Mouse (Mus musculus) adrenal gland, postnatal 14 days (tissue): ENCODE measurements at regions not wholly inside any gene's neighbourhood (a gene's known extent, or its start where the extent isn't known, plus 50 kb on each side); places are given as distances from the start of the nearest gene placed in this dataset.
A peak's percentile ranks its signal among the peaks of the same experiment; 100 is the strongest.

Source experiments
- DNase-seq: peaks from one replicate; pipeline ENCODE4 v3.0.0; 2021; ENCODE audit warnings: mixed read lengths

DNA sequence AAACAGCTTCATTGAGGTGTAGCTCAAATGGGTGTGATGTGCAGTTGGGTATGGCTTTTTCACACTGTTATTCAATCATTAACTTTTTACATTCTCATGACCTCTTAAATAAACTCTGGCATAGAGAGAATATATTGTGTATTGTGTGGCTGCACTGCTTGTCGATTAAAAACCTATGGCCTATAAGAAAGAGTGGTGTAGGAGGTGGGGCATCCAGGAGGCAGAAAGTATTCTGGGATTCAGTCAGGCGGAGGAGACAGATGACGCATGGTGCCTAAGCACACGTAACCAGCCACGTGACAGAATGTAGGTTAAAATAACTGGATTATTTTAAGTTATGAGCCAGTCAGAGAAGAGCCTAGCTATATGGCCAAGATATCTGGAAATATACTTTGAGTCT, 78.2 kb upstream of the Slc16a7 start:
- DNase-seq: no peak

- DNase-seq: no peak
Observed at GRCm38 (mm10) chr10:125488350-125488749, 99.1 kb upstream of the Slc16a7 start.

- peak; percentile 14 for DNase-seq
Observed at GRCm38 (mm10) chr10:125490395-125490794, 101.1 kb upstream of the Slc16a7 start.

DNA sequence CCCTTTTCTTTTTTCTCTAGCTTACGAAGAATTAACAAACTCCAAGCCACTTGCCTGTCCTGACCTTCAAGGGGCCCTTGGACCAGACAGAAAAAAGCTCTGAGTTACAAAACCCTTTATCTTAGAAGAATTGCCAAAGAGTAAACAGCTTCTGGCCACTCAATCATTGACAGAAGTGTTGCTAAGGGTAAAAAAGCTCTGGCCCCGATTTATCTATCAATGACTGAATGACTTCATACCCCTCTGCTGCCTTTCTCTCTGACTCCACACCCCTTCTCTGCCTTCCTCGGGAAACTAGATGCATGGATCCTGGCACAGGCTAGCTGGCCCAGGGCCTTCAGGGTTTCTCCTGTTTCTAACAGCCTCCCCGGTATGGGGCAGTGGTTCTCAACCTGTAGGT, 105.2 kb upstream of the Slc16a7 start:
- DNase-seq: no peak

GRCm38 (mm10) chr10:125498347-125498746, 109.1 kb upstream of the Slc16a7 start:
- no peak for DNase-seq

DNA sequence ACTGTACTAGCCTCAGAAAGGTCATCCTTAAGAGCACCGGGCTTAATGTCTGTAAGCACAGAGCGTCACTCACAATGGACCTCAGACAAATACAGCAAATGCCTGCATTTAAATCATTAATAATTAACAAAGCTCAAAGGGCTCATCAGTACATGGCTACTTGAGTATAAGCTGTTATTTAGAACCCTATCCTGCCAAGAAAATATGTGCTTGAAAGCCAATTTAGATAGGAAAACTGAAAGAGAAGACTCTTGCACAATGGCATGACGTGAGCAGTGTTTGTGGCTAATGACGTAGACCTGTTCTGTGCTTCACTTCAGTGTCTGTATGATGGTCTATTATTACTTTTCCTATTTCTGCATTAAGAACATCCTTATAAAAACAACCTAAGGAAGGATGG, 111.1 kb upstream of the Slc16a7 start:
- no peak for DNase-seq

DNA sequence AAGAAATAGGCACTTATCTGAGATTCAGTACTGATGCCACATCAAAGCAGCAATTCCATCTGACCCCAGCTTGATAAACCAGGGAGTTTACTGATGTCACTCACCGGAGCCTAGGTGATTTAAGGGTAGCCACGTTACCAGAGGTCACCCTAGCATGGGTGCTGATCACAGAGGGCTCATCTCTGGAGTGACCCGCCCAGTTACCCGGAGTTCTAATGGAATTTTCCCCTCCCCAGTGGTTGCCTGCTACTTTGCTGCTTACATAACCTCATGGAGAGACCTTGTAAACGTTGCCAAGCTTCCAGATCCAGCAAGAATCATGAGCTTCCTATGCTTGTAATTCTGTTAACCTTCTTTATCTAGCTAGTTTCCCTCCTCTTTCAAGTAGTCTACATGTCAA, 125.8 kb upstream of the Slc16a7 start:
- DNase-seq: peak; percentile 44

GRCm38 (mm10) chr10:125530876-125531275, 141.6 kb upstream of the Slc16a7 start:
- no peak for DNase-seq

DNA sequence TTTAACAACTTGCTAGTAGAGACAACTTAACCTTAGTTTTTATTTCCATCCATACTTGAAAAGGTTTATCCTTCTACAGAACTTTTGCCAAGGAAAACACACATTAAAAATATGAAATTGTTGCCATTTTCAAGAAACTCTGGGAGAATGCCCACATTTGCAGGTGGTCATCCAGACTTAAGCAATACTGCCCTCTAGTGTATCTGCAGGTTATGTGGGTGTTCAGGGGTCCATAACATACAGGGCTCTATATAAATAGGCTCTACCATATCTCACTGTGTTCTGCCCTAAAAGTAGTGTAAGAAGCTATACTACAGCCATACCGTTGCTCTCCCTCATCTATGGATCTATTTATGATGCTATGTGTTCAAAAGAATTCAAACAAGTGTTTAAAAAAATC, 149.1 kb upstream of the Slc16a7 start:
- peak; percentile 47 for DNase-seq

- no peak for DNase-seq
Observed at GRCm38 (mm10) chr10:125586489-125587147, 197.4 kb upstream of the Slc16a7 start.

DNA sequence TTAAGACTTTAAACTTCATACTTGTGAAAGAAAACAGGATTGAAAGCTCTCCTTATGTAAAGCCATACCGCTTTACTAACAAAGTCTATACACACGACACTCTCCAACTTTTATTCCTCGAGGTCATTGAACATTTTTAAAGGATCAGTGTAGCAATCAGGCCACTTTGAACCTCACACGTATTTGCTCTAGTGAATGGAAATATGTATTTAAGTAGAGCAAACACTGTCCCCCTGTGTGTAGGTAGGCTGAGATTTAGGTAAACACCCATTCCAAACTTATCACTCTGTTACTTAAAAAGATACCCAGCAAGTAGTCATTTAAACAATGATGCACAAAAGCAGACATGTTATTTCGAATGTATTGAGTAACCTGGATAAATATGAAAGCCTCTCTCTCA, 203.7 kb upstream of the Slc16a7 start:
- no peak for DNase-seq

- DNase-seq: no peak
Observed at GRCm38 (mm10) chr10:125607787-125608617, 218.7 kb upstream of the Slc16a7 start.

- DNase-seq: no peak
Observed at GRCm38 (mm10) chr10:125610353-125610752, 221.1 kb upstream of the Slc16a7 start.

DNA sequence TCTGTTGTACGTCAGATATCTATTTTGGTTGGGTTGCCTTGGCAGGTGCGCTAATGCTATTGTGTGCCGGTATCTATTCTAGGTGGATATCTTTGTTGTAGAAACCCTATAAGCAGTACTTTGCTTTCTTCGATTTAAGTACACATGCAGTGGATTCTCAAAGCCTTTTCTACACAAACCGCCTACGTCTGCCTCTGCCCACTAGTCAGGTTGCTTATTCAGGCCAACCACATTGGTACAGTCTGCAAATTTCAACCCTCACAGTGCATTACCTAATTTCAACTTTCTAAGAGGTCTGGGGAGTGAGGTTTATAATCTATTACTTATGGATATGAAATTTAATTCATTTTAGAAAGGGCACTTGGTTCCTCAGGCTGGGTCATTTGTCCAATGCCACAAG, 223.5 kb upstream of the Slc16a7 start:
- no peak for DNase-seq

DNA sequence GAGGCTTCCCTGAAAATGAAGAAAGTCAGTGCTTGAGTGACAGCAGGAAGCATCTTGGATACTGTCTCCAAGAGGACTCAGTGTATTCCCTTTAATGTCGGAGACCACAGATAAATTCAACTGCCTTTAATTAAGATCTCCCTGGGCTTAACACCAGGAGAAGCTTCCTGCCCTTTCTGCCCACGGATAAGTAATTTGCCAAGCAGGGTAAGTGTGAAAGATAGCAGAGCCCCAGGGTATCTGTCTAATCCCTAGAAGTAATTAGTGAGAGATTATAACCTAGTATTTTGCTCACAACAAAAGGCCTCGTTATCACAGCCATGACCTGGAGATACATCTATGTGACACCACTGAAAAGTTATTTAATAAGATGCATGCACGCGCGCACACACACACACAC, 232.1 kb upstream of the Slc16a7 start:
- DNase-seq: no peak

DNA sequence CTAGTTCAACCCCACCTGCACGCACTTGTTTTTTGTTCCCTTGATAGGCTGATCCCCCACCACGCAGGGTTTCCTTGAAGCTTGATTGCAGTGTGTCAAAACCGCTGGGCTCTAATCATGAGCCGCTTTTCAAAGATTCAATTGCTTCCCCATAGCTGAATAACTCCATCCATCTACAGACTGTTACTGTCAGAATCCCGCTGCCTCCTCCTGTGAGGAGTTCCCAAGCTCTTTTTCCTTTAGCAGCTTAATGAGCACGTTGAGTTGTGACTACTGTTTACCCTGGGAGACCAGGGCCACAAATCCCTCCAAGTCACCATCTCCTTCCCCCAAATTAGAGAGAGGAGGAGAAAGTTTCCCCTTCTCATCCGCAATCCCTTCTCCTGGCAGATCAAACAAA, 234.6 kb upstream of the Slc16a7 start:
- DNase-seq: no peak

- DNase-seq: no peak
Observed at GRCm38 (mm10) chr10:125667906-125668305, 278.6 kb upstream of the Slc16a7 start.

DNA sequence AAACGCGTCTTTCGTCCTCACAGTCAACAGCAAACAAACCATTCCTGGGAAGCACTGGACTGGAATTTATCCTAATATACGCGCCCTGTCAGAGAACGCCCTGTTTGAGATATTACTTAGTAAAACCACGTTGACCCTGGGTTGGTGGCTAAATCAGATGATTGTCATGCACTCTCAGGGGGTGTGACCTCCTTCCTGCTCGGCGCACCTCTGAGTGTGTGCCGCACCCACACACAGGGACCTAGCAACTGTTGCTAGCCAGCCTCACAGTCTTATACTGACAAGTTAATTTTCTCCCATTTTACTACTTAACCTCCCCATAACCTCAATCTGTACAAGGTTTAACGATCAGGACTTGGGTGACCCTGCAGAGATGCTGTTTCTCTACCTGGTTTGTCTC, 284.4 kb upstream of the Slc16a7 start:
- no peak for DNase-seq

DNA sequence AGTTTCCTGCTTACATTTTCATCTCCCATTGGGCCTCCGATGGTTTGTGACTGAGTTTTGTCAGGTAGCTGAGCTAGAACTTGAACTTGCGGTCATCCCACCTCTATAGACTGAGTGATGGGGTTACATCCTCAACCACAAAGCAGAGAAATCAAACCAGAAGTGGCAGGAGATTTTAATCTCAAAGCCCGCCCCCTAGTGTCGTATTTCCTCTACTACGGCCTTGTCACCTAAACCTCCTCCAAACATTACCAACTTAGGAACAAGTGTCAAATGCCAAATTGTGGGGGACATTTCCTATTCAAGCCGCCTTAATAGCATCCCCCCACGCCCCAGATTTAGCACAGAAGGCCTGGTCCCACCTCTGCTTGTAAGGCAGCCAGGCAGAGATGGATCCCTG, 286.3 kb upstream of the Lrig3 start:
- DNase-seq: no peak

DNA sequence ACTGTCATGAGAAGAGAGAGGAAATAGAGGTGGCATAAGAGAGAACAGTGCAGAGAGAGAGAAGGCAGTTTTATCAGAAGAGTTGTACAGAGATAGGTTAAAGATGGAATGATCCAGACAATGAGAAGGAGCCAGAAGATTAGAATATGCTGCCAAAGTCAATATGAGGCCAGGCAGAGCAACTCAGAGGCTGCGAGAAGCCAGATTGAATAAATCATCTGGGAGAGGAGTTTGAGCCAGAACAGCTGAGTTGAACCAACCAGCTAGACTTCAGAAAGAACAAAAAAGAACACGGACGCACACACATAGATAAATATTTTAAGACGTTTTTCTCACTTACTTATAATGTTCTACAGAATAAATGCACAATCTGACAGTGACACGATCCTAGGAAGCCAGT, 280.8 kb upstream of the Lrig3 start:
- no peak for DNase-seq

DNA sequence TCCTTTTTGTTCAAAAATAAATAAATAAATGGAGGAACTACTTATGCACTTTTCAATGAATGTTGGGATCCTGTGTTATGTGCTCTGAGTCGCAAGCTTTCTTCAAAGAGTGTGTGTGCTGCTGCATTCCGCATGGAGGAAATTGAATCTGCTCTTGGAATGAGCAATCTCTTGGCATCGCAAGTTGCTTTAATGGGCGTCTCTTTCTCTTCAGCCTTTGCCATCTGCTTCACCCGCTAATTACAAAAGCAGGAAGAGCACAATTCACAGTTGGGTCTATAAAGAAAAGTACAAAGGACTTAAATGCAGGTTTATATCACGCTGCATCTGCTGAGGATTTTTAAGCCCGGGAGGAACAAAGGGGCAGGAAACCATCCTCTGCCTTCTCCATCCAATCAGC, 272.5 kb upstream of the Lrig3 start:
- no peak for DNase-seq

DNA sequence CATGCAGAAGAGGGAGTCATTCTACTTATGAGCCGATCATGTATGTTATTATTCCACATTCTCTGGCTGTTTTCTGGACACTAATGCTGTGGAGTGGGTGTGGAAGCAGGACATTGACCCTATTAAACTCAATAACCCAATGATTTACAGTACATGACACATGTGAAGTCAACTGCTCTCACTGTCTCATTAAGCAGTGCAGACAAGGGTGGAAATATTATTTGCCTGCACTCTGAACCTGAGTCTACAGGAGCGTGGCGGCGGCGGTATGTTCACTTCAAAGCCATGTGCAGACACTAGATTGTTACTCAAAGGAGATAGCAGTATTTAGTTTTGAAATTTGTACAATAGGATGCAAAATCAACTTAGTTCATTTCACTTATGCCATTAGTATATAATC, 269.8 kb upstream of the Lrig3 start:
- no peak for DNase-seq

DNA sequence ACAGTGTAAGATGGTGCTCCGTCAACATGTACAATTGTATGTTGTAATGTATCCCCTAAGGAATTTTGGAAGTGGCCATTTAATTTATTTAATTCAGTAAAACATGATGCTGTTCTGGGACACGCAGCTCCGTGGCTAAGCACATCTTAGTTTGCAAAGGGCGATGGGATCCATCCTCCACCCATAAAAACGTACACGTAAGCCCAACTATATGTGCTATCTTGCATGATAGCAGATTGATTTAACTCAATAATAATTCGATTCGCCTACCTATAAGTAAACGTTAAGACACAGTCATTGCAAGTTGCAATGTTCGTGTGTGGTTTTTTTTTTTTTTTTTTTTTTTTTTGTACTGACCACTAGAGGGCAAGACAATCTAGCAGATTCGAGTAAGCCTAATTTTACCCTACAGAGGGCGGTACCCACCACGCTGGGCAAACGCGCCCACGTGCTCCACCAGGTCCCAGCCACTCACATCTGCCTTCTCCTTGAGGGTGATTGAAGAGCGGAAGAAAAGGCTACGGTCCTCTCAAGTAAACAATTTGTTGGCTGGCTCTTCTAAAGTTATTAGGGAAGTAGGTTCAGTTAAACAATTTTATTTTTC, 240.8 kb upstream of the Lrig3 start:
- peak; percentile 76 for DNase-seq

DNA sequence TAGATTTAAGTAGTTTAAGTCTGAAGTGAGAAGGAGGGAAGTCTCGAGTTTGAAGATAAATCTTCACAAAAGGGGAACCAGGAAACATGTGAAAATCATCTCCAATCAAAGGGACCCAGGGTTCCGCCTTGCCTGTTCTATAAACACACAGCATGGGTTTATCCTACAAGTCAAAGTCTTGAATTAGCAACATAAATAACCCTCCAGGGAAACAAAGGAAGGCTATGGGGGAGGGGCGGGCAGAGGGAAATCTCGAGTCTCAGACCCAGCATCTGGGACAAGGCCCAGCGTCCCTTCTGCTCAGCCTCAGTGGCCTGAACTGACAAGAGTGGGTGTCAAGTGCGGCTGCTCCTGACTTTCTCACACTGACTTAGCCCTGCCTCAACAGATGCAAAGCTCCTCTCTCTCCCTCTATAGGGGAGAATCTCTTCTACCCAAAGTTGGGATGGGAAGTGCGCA, 240.3 kb upstream of the Lrig3 start:
- peak; percentile 7 for DNase-seq
